Mouse (Mus musculus) liver, embryonic 15.5 days (tissue): Measurements from ENCODE around the gene C1ra. TPM values are rescaled to one million over a fixed set of nuclear protein-coding genes. Genes with fewer than 3 reads are reported as not detected.
"Not testable (repeated sequence)": the region's sequence is repeated elsewhere in the genome, so short reads cannot be mapped to it uniquely, and the experiment has no call there.

Source experiments
- ATAC-seq: fragments of 200-750 bp; cut with Nextera tagmentation; 2 replicates; pipeline ENCODE4 v1.8.0; 2017; ENCODE audit warnings: moderate number of reproducible peaks, mild to moderate bottlenecking, moderate library complexity; ENCODE audit not compliant: insufficient read depth
- H3K27ac ChIP-seq: fragments of 300-500 bp; sonication (generic); replicated peaks from 2 replicates; pipeline ENCODE4 v1.5.1; 2015; ENCODE audit warnings: mild to moderate bottlenecking, inconsistent platforms
- H3K27me3 ChIP-seq: fragments of 300-500 bp; sonication (generic); 2 replicates; pipeline ENCODE4 v1.6.1; 2015; ENCODE audit warnings: mild to moderate bottlenecking, inconsistent platforms
- H3K36me3 ChIP-seq: fragments of 300-500 bp; sonication (generic); replicated peaks from 2 replicates; pipeline ENCODE4 v1.6.1; 2015; ENCODE audit warnings: moderate library complexity, mild to moderate bottlenecking, inconsistent platforms
- H3K4me1 ChIP-seq: fragments of 300-500 bp; sonication (generic); replicated peaks from 2 replicates; pipeline ENCODE4 v1.6.1; 2015; ENCODE audit warnings: inconsistent platforms
- H3K4me2 ChIP-seq: fragments of 300-500 bp; sonication (generic); 2 replicates; pipeline ENCODE4 v1.6.1; 2015; ENCODE audit warnings: moderate library complexity, mild to moderate bottlenecking, inconsistent platforms
- H3K4me3 ChIP-seq: fragments of 300-500 bp; sonication (generic); replicated peaks from 2 replicates; pipeline ENCODE4 v1.5.1; 2015; ENCODE audit warnings: mild to moderate bottlenecking, inconsistent platforms
- H3K9ac ChIP-seq: fragments of 300-500 bp; sonication (generic); 2 replicates; pipeline ENCODE4 v1.6.1; 2015; ENCODE audit warnings: moderate library complexity, mild to moderate bottlenecking, inconsistent platforms
- H3K9me3 ChIP-seq: fragments of 300-500 bp; sonication (generic); replicated peaks from 2 replicates; pipeline ENCODE4 v1.6.1; 2016; ENCODE audit warnings: inconsistent platforms
- WGBS: fragments of 180-500 bp; shearing (Covaris S2); methylation state at CpG from one replicate; pipeline ENCODE4 v1.1.7; 2015; ENCODE audit warnings: mixed read lengths; ENCODE audit not compliant: insufficient replicate concordance; 5-methylcytosine and 5-hydroxymethylcytosine counted together
- polyA plus RNA-seq: library from polyadenylated mRNA; unstranded; fragments of >200 nt; fragmentation: Nextera tagmentation; extraction: Ambion mirVana; gene quantifications from 2 replicates; pipeline ENCODE4 v1.2.1, GENCODE M21; 2015

C1ra gene
- polyA plus RNA-seq, 1 experiment from 2014 or later = 18.8 TPM

GRCm38 (mm10) chr6:124508292-124508691 is 3.9 kb upstream of the C1ra start:
- no peak overlapping the region for H3K4me3 ChIP-seq
- no peak overlapping the region for H3K27ac ChIP-seq
- ATAC-seq = no peak
- peaks cover 16% of the 10 kb centered on the region; the same call in 1 of the 2 replicates for H3K4me1 ChIP-seq
- H3K9ac ChIP-seq = no peak overlapping the region
- no peak overlapping the region for H3K4me2 ChIP-seq
- no peaks in the 10 kb centered on the region for H3K9me3 ChIP-seq
- 54% methylated on average over 10 of the region's 10 CpGs for WGBS
- H3K27me3 ChIP-seq = no peaks in the 10 kb centered on the region
- no peaks in the 10 kb centered on the region for H3K36me3 ChIP-seq

GRCm38 (mm10) chr6:124509192-124509591 is 3.0 kb upstream of the C1ra start:
- H3K9ac ChIP-seq, H3K27me3 ChIP-seq, ATAC-seq, H3K9me3 ChIP-seq, H3K36me3 ChIP-seq, H3K4me3 ChIP-seq, H3K4me2 ChIP-seq, H3K27ac ChIP-seq: not testable (repeated sequence)
- H3K4me1 ChIP-seq = peaks cover 11% of the 10 kb centered on the region; the same call in 1 of the 2 replicates
- WGBS = 65% methylated on average over 5 of the region's 5 CpGs

GRCm38 (mm10) chr6:124511936-124512335 is 269 bp upstream of the C1ra start:
- Histone ChIP-seq H3K36me3 (no peaks in the 10 kb centered on the region), H3K9me3 (no peaks in the 10 kb centered on the region), H3K4me2 (no peak overlapping the region), H3K4me3 (no peak overlapping the region), H3K27ac (no peak overlapping the region), H3K4me1 (peaks cover 9% of the 10 kb centered on the region; the same call in 1 of the 2 replicates), H3K27me3 (no peaks in the 10 kb centered on the region), H3K9ac (no peak overlapping the region)
- no peak for ATAC-seq
- 43% methylated on average over 6 of the region's 6 CpGs for WGBS

- not testable (repeated sequence) for H3K4me3 ChIP-seq, H3K4me1 ChIP-seq, H3K9me3 ChIP-seq, H3K9ac ChIP-seq, ATAC-seq, H3K27me3 ChIP-seq, H3K4me2 ChIP-seq, H3K27ac ChIP-seq, H3K36me3 ChIP-seq
- 76% methylated on average over 4 of the region's 4 CpGs for WGBS
Measured at GRCm38 (mm10) chr6:124517733-124518132, 5.5 kb downstream of the C1ra start.

GRCm38 (mm10) chr6:124522082-124522481 is 9.9 kb downstream of the C1ra start:
- H3K4me1 ChIP-seq, H3K9ac ChIP-seq, ATAC-seq, H3K4me2 ChIP-seq, H3K36me3 ChIP-seq, H3K4me3 ChIP-seq, H3K27me3 ChIP-seq, H3K27ac ChIP-seq, H3K9me3 ChIP-seq: not testable (repeated sequence)
- 54% methylated on average over 7 of the region's 7 CpGs for WGBS

GRCm38 (mm10) chr6:124527881-124528280 is 15.7 kb downstream of the C1ra start:
- no peaks in the 10 kb centered on the region for H3K9me3 ChIP-seq
- H3K4me2 ChIP-seq = no peak overlapping the region
- WGBS = 31% methylated on average over 3 of the region's 3 CpGs
- H3K27me3 ChIP-seq = no peaks in the 10 kb centered on the region
- no peak overlapping the region for H3K4me3 ChIP-seq
- peak; percentile 40; the same call in 1 of the 2 replicates for ATAC-seq
- no peaks in the 10 kb centered on the region for H3K36me3 ChIP-seq
- no peaks in the 10 kb centered on the region for H3K4me1 ChIP-seq
- H3K9ac ChIP-seq = no peak overlapping the region
- peak overlapping the region; percentile 61 for H3K27ac ChIP-seq

- Histone ChIP-seq H3K36me3 (no peaks in the 10 kb centered on the region), H3K9ac (no peak overlapping the region), H3K27ac (no peak overlapping the region), H3K4me1 (no peaks in the 10 kb centered on the region), H3K9me3 (no peaks in the 10 kb centered on the region), H3K4me2 (no peak overlapping the region), H3K27me3 (no peaks in the 10 kb centered on the region), H3K4me3 (no peak overlapping the region)
- no peak for ATAC-seq
- WGBS = 71% methylated on average over 8 of the region's 8 CpGs
Measured at GRCm38 (mm10) chr6:124531077-124531476, 18.9 kb downstream of the C1ra start.

GRCm38 (mm10) chr6:124536125-124536829 is 24.1 kb downstream of the C1ra start:
- not testable (repeated sequence) for H3K27me3 ChIP-seq, H3K4me3 ChIP-seq, H3K9ac ChIP-seq, H3K27ac ChIP-seq, ATAC-seq, H3K36me3 ChIP-seq, H3K9me3 ChIP-seq, H3K4me1 ChIP-seq, H3K4me2 ChIP-seq
- WGBS = 34% methylated on average over 8 of the region's 8 CpGs

GRCm38 (mm10) chr6:124541176-124541575 is 29.0 kb downstream of the C1ra start:
- H3K27ac ChIP-seq, H3K27me3 ChIP-seq, H3K9me3 ChIP-seq, H3K9ac ChIP-seq, H3K36me3 ChIP-seq, H3K4me3 ChIP-seq, H3K4me1 ChIP-seq, ATAC-seq: not testable (repeated sequence)
- peak overlapping the region; percentile 27 for H3K4me2 ChIP-seq
- WGBS = 46% methylated on average over 2 of the region's 2 CpGs

GRCm38 (mm10) chr6:124542284-124542683 is 30.1 kb downstream of the C1ra start, which contains the start of gene C1s1:
Gene C1s1, minus strand, starts transcription at chr6:124542359.
- not testable (repeated sequence) for H3K27ac ChIP-seq, H3K4me1 ChIP-seq, H3K36me3 ChIP-seq, H3K9me3 ChIP-seq, H3K27me3 ChIP-seq, H3K9ac ChIP-seq
- Histone ChIP-seq H3K4me2 (peak within 1 kb of the TSS; percentile 27), H3K4me3 (peak within 1 kb of the TSS; percentile 8; the same call in 1 of the 2 replicates)
- WGBS = 0% methylated on average over 1 of the region's 1 CpGs
- ATAC-seq = peak; percentile 74

GRCm38 (mm10) chr6:124544466-124544865 is 32.3 kb downstream of the C1ra start:
- Histone ChIP-seq H3K36me3 (no peaks in the 10 kb centered on the region), H3K27ac (no peak overlapping the region), H3K27me3 (no peaks in the 10 kb centered on the region), H3K4me2 (no peak overlapping the region), H3K9me3 (no peaks in the 10 kb centered on the region), H3K4me1 (no peaks in the 10 kb centered on the region), H3K4me3 (no peak overlapping the region), H3K9ac (no peak overlapping the region)
- WGBS = 47% methylated on average over 6 of the region's 6 CpGs
- ATAC-seq = no peak

- no peak overlapping the region for H3K27ac ChIP-seq
- ATAC-seq = no peak
- no peak overlapping the region for H3K9ac ChIP-seq
- no peaks in the 10 kb centered on the region for H3K4me1 ChIP-seq
- no peaks in the 10 kb centered on the region for H3K36me3 ChIP-seq
- H3K4me3 ChIP-seq = no peak overlapping the region
- no peaks in the 10 kb centered on the region for H3K9me3 ChIP-seq
- H3K27me3 ChIP-seq = no peaks in the 10 kb centered on the region
- WGBS = 44% methylated on average over 2 of the region's 2 CpGs
- no peak overlapping the region for H3K4me2 ChIP-seq
Measured at GRCm38 (mm10) chr6:124545425-124545824, 33.2 kb downstream of the C1ra start.
